Mouse (Mus musculus) thymus, postnatal 14 days (tissue): Measurements from ENCODE around the gene Kctd3.

Experiments
- DNase-seq: peaks from one replicate; pipeline ENCODE4 v3.0.0; 2021

Kctd3 gene

DNA sequence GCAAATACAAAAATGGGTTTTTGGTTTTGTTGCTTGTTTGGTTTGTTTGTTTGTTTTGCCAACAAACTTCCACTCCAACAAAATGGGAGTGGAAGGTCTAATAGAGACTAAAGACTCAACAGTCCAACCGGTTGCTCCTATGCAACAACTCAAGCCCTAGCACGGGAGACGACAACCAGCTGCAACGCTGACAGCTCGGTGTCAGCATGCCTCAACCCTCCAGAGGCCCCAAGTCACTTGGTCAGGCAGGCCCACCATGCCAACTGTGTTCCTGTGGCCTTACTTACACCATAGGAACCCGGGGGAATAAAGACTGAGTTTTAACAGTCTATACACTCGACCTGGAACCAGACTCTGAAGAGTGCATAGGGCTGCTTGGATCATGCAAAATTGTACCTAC lies 815 bp downstream of the Kctd3 start:
- no peak for DNase-seq

DNA sequence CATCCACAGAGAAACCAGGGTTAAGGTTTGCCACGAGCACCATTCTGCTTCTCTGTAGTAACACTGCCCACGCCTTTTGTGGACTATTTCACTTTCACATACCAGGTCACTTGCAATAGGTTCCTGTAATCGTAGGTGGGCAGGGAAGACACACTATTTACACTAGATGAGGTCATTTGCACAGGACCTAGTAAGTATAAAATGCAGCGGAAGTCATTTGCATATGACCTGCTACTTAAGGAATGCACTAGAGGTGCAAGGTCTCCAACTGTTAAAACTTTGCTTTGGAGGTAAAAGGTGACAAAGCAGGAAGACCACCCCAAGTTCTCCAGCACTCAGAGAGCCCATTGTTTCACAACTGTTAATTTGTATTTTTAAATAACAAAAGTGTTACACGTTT lies 1.4 kb downstream of the Kctd3 start:
- no peak for DNase-seq

DNA sequence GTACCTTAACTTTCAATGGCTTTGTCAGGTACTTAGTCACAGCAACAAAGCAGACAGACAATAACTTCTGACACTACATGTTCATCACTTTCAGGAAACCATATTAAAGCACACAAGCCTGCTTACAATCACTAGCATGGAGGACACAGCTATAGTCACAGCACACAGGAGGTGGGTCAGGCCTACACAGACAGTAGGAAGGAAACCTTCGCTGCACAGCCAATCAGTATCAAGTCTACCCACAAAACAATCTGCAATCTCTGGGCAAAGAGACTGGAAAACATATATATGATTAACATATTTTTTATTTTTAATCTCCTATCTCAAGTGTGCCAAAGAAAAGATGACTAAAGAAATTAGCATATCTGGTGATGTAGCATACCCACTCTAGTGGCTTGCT lies 2.9 kb downstream of the Kctd3 start:
- DNase-seq = no peak

DNA sequence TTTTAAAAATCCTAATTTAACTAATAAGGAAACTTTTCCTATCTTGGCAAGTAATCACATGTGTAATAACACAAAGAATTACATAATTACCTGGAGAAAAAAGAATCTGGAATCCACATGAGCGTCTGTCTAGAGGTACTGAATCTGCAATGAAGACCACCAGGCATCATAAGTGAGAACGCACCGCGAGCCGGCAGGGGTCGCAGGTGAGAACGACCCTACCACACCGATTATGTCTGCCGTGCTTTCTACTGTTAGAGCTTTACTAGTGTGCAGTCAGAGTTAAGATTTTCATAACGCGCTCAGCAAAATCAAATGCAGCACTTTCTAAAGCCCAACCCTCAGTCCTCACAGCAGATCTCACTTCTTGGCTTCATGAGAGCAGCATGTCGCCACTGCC lies 5.8 kb downstream of the Kctd3 start:
- DNase-seq = no peak

DNA sequence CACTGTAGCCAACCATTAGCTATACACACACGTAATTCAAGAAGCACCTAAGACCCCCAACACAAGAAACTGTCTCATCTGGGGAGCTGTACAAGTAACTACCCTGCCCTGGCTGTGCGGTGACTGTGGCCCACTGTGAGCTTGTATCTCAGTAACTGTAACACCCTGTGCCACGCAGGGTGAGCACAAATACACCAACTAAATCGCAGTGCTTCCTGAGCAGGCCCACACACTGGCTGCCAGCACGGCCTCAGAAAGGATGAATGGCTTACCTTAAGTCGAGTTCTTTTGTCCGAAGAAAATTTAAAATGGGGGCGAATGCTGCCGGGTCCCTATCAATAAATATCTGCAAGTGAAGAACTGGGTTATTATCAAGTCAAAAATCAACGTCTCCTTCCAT lies 7.7 kb downstream of the Kctd3 start:
- no peak for DNase-seq

DNA sequence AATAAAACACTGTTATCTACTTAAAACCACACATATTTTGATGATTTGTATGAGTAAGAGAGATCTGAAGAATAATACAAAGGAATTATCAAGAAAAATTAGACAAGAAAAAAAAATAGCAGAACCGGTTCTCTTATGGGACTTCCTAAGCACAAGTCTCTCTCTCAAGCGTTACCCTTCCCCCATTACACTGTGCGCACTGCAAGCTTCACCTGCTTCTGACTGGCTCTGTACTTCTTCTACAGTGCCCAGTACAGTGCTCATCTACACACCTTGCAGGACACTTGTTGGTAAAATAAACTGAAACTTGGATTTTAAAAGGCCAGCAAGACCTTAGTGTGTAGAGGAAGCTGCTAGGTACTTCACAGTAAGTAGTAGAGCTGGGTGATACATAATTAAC lies 9.7 kb downstream of the Kctd3 start:
- no peak for DNase-seq

DNA sequence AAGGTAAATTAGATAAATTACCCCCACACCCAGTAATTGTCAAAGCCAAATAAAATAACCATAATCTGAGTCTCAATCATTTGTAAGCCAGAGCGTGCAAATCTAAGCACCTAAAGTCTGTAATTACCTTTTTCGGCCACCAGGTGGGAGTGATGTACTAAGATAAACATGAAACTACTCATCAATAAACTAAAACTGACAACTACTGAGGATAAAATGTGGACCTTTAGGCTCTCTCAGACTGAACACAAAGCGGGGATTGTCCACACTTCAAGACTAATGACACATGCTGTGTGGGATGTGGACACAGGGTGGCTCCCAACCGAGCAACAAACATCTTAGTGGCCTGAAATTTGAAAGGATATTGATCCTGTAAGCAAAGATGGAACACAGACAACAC lies 14.4 kb downstream of the Kctd3 start:
- DNase-seq = peak; percentile 45

DNA sequence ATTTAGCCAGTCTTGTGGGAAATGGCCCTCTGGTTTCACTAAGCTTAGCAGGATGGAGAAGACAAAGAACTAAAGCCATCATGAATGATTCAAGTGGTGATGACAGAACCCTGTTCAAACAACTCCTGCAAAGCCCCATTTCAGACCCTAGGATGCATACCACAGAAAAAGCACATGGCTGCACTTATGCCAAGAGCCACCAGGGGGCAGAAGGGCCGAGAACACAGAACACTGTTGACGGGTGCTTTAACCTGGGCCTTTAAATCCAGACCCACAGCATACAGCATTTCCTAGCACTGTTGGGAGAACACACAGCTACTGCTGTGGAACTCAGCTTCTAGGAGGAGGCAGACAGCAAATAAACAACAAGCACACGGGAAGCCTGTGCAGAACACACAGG lies 27.6 kb downstream of the Kctd3 start:
- peak; percentile 65 for DNase-seq

DNA sequence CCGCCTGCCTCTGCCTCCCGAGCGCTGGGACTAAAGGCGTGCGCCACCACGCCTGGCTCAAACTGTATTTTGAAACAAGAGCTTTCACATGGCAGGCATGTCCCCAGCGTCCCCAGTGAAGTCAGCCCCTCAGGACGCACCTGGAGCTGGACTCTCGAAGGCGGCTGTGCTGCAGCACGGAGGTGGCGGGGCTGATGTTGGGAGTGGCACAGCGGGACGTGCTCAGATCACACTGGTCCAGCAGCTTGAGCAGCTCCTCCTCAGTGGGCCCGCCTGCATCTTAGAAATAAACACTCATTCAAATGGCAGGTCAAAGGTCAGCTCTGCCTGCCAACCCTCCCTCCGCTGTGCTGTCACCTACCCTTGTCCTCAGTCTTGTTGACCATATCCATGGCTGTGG lies 33.7 kb downstream of the Kctd3 start:
- DNase-seq = no peak

DNA sequence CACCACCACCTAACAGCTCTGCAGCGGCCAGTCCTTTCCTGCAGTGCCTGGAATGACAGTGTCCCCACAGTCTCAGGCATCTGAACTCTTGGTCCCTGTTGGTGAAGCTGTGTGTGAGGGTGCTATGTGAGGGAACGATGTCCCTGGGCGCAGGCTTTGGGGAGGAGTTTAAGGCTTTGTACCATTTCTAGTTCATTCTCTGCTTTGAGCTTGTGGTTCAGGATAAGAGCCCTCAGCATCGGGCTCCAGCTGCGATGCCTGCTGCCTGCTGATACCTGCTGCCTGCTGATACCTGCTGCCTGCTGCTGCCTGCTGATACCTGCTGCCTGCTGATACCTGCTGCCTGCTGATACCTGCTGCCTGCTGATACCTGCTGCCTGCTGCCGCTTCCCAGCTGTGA lies 34.6 kb downstream of the Kctd3 start:
- no peak for DNase-seq

DNA sequence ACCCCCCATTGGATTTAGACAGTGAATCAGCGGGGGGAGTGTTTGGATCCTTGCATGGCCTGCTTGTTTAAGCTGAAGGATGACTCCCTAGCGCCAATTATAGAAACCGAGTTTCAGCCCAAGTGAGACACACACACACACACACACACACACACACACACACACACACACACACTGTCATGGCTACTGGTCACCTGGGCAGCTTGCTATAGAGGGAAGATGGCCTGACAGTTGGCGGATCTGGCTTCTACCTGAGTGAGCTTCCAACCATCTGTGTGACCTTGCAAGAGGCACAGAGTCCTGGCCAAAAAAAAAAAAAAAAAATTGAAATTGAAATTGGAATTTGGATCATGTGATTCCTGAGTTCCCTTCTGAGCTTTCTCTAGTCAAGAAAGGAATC lies 55.1 kb downstream of the Kctd3 start:
- no peak for DNase-seq

DNA sequence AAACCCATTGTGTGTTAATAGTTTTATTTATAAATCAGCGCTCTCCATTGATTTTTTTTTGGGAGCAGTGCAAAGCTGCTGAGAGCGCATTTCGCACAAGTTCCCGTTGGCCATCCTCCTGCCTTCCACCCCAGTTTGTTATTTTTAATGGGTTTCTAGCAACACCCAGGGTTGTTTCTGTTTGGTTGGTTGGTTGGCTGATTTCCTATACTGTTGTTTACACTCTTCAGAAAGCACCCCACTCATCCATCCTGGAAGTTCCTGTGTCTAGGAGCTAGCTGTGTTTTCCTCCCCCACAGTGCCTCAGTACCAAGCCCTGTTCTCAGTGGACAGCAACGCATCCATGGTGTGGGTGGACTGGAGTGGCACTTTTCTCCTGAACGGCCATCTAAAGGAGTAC lies 56.5 kb downstream of the Kctd3 start:
- no peak for DNase-seq

DNA sequence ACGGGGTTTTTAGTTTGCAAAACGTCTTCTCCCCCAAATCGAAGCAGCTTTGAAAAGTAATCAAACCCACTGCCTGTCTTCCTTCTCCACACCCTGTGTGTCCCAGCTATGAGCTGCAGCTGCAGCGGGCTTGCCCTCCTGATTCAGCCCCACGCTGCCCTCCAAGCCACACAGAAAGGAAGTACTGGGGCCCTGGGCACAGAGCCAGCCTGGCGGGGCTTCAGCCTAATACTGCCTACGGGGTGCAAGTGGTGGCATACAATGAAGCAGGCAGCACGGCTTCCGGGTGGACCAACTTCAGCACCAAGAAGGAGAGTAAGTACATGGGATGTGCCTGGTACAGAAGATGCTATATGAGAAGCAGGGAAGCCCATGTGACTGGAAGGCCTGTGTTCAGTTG lies 59.4 kb downstream of the Kctd3 start:
- peak; percentile 14 for DNase-seq

DNA sequence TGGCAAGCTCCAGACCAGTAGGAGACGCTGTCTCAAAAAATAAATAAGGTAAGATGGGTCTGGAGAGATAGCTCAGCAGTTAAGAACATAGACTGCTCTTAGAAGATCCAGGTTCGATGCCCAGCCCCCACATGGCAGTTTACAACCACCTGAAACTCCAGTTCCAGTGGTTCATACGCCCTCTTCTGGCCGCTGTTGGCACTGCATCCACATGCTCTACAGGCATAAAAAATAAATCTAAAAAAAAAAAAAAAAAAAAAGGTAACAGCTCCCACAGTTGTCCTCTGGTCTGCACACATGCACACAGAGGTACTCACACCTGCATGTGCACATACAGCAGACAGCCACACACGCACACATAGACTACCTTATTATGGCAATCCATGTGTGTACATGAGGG lies 59.8 kb downstream of the Kctd3 start:
- peak; percentile 62 for DNase-seq

DNA sequence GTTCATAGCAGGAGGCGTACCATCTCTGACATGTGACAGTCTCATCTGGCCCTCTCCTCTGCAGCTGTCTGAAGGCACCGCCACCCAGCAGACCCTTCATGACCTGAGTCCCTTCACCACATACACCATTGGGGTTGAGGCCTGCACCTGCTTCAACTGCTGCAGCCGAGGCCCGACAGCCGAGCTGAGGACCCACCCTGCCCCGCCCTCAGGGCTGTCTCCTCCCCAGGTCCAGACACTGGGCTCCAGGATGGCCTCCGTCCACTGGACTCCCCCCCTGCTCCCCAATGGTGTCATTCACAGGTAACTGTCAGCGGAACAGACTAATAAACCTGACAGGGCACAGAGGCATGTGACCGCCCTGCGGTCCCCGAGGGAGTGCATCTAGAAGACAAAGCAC lies 60.8 kb downstream of the Kctd3 start:
- DNase-seq = no peak

DNA sequence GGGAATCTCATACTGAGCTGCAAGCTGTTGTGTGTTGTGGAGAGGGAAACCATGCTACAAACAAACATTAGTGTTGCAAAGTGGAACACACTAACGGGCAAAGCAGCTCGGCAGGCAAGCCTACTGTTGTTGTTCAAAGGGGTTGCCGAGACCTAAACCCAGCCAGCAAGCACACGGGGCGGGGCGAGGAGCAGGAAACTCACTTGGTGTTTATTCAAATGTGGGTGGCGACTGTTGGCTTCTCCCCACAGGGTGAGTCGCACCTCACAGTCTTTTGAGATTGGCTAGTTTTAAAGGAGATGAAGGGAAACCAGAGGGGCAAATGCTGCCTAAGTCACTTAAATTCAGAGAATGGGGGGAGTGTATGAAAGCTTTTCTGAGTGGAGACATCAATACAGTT lies 62.3 kb downstream of the Kctd3 start:
- DNase-seq = peak; percentile 58

DNA sequence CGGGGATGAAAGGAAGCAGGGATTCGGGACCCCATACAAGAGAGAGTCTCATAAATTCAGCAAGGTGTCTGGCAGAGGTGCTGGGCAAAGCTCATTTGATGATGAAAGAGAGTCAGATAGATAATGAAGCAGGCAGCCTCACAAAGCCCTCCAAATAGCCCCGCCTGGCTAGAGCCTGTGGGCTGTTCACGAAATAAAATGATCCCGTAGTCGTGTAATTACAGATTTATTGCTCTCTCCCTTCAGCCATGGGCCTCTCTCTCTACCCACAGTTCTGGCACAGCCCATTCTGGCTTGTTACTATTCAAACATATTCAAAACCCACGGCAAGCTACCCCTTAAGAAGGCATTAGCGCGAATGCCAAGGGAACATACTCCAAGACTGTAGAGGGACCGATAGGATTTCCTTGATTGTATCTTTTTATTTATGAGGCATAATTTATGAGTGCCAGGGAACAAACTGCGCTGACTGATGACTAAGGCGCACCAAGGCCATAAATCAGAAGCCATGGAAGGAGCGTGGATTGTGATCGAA lies 70.3 kb downstream of the Kctd3 start:
- DNase-seq = no peak
